Mouse (Mus musculus): ENCODE results near the gene Mrps36.
"Not testable (repeated sequence)": the region's sequence is repeated elsewhere in the genome, so short reads cannot be mapped to it uniquely, and the experiment has no call there.

Mrps36 gene

DNA sequence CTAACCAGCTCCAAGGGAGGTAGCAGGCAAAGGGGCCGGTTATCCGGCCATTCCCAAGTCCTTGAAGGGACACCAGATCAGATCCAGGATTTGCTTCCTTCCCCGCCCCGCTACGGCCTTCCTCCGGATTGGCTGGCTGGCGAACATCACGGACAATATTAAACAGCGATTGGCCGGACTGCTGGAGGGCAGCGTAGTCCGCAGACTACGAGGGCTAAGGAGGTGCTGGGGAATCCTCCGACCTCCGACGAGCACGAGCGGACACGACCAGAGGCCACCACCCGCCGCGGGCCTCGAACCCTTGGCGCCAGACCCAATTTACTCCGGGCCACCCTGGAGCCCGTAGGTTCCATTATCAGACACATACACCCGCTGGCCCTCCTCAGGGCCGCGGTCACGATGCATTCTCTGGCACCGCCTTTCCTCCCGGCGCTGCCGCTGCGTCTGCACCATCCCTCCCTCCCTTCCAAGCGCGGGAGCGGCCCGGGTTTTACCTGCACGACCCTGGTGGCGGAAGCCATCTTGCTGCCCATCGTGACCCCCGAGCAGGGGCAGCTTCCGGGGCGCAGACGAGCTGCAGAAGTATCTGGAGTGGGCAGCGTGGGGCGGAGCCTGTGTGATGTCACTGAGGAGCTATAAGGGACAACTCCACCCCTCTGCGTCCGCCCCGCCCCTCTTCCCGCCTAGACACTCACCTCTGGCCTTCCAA, at the start of gene Mrps36:
Gene Mrps36 (minus strand): TSS at position 624 of the 709 bp plus-strand sequence.
- peak; percentile 93 to 94 for DNase-seq

- DNase-seq: no peak
Measured at GRCm38 (mm10) chr13:100789083-100789482, 44.6 kb upstream of the Mrps36 start.

GRCm38 (mm10) chr13:100788057-100788456, 43.6 kb upstream of the Mrps36 start:
- DNase-seq: not testable (repeated sequence)

DNA sequence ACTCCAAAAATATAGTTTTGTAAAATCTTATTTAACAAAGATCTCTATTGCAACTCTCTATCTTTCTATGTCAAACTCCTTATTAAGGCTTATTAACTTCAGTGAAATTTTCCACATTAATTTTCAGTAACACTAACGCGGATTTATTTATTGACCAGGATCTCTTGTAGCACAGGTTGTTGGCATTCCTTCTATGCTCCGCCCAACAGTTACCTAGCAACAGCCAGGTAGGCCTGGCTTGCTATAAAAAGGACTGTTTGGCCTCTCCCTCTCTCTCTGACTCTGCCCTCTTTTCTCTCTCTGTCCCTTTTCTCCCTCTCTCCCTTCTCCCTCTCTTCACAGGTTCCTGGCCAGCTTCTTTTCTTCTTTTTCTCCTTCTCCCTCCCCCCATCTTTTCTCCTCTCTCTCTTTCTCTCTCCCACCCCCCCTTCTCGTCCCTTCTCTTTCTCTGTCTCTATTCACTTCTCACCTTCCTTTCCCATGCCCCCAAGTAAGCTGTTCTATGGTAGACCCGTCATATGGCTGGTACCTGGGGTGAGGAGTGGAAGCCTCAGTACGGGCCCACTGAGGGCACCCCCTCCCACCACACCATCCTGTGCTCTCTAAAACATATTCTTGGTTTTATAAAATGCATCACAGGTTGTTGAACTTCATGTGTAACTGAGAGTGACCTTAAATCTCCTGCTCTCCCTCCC, 43.0 kb upstream of the Mrps36 start:
- no peak for DNase-seq

GRCm38 (mm10) chr13:100786414-100786867, 42.0 kb upstream of the Mrps36 start, which contains the start of gene Ccnb1:
Gene Ccnb1 (minus strand): TSS chr13:100786570.
- DNase-seq: peak; percentile 82 to 83

GRCm38 (mm10) chr13:100785806-100786413, 41.5 kb upstream of the Mrps36 start:
- peak; percentile 17 to 20 for DNase-seq

- DNase-seq: no peak
Measured at GRCm38 (mm10) chr13:100777491-100777890, 33.0 kb upstream of the Mrps36 start.

GRCm38 (mm10) chr13:100776710-100777109, 32.3 kb upstream of the Mrps36 start:
- no peak for DNase-seq

DNA sequence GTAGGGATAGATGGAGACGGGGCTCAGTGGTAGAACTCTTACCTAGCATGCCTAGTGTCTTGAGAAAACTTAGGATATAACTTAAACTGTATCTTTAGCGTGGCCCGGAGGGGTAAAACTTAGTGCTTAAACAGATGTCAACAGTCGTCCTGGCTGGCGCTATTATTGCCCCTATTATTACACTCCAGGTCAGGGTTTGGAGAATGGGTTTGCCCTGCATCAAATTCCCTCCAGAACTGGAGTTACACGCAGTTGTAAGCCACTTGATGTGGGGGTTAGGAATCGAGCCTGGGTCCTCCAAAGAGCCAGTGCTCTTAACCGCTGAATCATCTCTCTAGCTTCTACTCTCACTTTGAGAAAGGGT, 31.6 kb upstream of the Mrps36 start:
- DNase-seq: no peak

GRCm38 (mm10) chr13:100775252-100776055, 31.0 kb upstream of the Mrps36 start, which contains the start of gene Cenph:
Gene Cenph (minus strand): TSS chr13:100775899.
- DNase-seq: peak; percentile 88

DNA sequence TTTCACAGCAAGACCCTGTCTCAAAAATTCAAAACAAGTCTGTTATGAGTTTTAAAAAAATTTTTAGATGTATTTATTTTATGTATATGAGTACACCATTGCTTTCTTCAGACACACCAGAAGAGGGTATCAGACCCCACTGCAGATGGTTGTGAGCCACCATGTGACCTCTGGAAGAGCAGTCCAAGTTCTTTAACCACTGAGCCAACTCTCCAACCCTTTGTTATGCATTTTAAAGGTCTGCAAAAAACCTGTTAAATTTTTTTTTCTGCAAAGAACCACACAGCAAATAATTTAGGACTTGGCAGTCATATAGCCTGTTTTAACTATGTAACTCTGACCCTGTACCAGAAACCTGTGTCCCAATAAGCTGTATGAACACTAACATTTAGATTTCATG, 30.2 kb upstream of the Mrps36 start:
- DNase-seq: no peak

DNA sequence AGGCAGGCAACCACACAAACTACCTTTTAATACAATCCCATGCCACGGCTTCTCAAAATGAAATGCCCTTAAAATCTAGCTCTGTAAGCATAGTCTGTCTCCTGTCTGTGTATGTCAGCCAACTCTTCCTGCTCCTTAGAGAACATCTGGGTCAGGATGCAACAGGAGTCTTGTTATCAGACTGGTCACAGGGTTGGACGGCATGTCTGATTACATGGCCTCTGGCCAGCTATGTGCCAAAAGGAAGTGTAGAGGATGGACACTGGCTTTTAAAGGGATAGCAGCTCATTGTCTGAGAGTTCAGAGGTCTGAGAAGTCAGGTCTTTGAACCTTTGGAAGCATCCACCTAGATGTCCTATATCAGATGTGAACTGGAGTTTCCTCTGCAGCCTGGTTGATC, 10.9 kb upstream of the Mrps36 start:
- DNase-seq: no peak

- DNase-seq: no peak
Measured at GRCm38 (mm10) chr13:100754186-100754585, 9.7 kb upstream of the Mrps36 start.

DNA sequence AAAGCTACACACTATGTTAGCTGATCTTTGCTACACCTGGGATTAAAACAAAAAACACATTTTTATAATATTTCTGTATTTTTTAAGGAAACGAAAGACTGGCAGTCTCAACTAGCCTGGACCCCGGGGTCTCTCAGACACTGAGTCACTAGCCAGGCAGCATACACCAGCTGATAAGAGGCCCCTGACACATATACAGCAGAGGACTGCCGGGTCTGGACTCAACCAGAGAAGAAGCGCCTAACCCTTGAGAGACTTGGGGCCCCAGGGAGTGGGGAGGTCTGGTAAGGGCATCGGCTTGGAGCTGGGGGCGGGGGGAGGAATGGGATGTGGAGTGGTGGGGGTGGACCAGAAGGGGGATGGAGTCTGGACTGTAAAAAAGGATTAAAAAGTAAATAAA, 8.6 kb upstream of the Mrps36 start:
- DNase-seq: no peak

- no peak for DNase-seq
Measured at GRCm38 (mm10) chr13:100752529-100752928, 8.1 kb upstream of the Mrps36 start.

GRCm38 (mm10) chr13:100751402-100751801, 6.9 kb upstream of the Mrps36 start:
- DNase-seq: no peak

DNA sequence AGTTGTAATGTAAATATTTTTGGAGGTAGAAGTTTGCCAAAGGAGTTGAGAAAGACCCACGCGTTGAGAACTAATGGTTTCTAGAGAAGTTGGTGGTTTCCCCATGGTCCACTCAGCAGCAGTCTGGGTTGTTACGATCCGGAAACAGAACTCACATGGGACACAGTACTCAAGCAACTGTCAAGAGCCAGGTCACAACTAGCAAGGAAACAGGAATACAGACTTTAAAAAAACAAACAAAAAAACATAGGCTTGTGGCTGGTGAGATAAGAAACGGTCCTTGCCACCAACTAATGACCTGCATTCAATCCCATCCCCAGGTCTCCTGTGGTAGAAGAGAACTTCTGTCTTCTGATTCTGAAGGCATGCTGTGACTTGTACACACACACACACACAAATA, 6.3 kb upstream of the Mrps36 start:
- no peak for DNase-seq

- no peak for DNase-seq
Measured at GRCm38 (mm10) chr13:100748638-100749037, 4.2 kb upstream of the Mrps36 start.

GRCm38 (mm10) chr13:100746090-100746489, 1.6 kb upstream of the Mrps36 start:
- no peak for DNase-seq

DNA sequence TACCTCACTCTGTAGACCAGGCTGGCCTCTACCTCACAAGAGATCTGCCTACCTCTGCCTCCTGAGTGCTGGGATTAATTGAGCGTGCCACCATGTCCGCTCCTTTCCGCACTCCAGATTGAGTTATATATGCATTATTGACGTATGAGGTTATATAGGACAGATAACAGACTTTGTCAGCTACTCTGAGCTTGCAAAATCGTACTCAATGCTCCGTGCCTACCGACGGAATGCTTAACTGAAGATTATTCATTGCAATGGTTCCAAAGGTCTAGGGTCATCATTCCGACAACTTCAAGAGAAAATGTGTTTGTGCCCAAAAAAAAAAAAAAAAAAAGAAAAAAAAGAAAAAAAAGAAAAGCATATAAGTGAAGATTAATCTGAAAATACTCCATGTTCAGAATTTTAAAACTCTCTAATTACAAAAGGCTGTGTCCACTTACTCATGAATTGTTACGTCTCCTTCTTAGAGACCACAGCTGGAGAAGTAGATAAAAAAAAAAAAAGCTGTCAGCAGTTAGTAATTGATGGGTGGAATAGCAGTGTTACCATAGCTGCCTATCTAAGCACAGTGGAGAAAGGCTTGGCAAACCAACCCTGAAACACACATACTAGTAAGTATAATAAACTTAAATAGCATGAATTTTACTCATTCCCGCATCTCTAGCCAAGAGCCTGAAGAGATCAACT, 968 bp downstream of the Mrps36 start:
- DNase-seq: no peak

DNA sequence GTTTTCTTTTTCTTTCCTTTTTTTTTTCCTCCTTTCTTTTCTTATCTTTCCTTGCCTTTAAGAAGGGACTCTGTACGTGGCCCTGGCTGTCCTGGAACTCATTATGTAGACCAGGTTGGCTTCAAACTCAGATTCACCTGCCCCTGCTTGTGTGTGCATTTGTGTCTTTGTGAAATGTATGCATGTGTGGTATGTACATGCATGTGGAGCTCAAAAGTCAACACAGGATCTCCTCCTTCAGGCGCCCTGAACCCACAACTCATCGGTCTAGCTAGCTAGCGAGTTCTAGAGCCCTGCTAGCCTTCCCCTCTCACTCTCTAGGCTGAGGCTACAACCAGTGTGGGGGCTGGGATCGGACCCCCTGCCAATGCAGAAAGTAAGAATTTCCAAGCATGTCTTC, 1.6 kb downstream of the Mrps36 start:
- DNase-seq: no peak

GRCm38 (mm10) chr13:100732756-100733155, 11.7 kb downstream of the Mrps36 start:
- no peak for DNase-seq
